Mouse (Mus musculus): ENCODE data around the gene Atp11a.
A peak's percentile ranks its signal among the peaks of the same experiment; 100 is the strongest.

DNA sequence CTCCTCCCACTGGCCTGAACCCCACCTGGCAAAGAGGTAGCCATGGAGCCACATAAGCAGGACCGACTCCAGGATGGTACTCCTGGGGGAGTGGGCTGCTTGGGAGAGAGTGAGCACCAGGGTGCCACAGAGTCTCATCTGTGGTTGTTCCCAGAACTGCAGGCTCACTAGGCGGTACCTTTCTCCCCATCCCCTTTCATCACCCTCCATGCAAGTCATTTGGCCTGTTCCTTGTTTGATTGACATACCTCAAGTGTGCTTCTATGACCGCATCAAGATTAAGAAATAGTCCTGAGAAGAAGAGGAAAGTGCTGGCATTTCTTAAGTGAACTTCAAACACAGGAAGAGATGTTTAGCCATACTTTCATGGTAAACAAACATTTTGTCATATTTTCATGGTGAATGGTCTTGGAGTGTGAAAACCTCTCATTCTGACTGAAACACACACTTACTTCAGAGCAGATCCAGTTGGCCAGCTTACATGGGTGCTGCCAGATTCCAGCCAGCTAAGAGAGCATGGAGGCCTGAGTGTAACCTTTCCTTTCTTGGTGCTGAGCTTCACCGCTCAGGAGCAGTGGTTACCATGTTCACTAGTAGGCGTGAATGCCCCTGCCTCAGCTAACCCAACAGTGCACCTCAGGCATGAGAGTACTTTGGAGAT lies 38.3 kb downstream of the Atp11a start:
- TF ChIP-seq EP300 (IDR thresholded peaks at IDR 0.05), result peak; percentile 99
- TF ChIP-seq CTCF (IDR thresholded peaks at IDR 0.05), result peak; percentile 21; the same call in 1 of the 2 replicates

All from lung, postnatal 0 days (tissue).